Mouse (Mus musculus): ENCODE data around the gene Ect2.

- TF ChIP-seq CTCF (IDR thresholded peaks at IDR 0.05; ENCODE audit: borderline replicate concordance, control insufficient read depth, extremely low read depth, insufficient read depth, low read length, poor library complexity) (no peak), POLR2A (IDR thresholded peaks at IDR 0.05; ENCODE audit: control insufficient read depth, extremely low read depth, insufficient read depth, low read length, poor library complexity) (no peak)
Observed at GRCm38 (mm10) chr3:27109109-27109508, 44.6 kb downstream of the Ect2 start.
